Mouse (Mus musculus): ENCODE results near the gene Slc5a4a. TPM values are rescaled to one million over a fixed set of nuclear protein-coding genes. Genes with fewer than 3 reads are reported as not detected.

Gene Slc5a4a
- total RNA-seq, 2 experiments from 2014 or later: 0.26 TPM; not detected in 1

DNA sequence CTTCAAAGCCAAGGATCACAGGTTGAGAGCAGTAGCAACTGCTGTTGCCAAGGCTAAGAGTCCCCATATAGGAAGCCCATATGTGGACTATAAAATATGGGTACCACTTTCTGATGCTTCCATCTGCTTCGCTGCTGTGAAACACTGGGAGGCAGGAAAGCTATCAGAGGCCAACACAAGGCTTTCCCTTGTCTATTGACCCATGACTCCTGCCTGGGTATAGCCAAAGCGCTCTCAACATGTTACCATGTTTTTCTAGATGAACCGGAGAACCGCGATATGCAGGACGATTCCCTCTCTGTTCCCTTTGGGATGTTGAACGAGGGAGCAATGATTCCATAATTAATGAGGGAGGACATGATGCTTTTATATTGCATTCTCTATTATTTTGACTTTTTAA, 63.6 kb downstream of the Slc5a4a start:
- intact Hi-C loops (cut with DNase I): no loop called here
- DNase-seq (ENCODE audit: extremely low spot score in 1 of 2, low spot score in 2 of 2): no peak

GRCm38 (mm10) chr10:76212121-76212520, 64.9 kb downstream of the Slc5a4a start:
- intact Hi-C loops (cut with DNase I): no loop called here

GRCm38 (mm10) chr10:76214161-76214560, 66.9 kb downstream of the Slc5a4a start:
- no peak for DNase-seq (ENCODE audit: extremely low spot score in 1 of 2, low spot score in 2 of 2)
- intact Hi-C loops (cut with DNase I): no loop called here

More at GRCm38 (mm10) chr10:76212121-76212520, 64.9 kb downstream of the Slc5a4a start:
- DNase-seq (ENCODE audit: extremely low spot score in 1 of 2, low spot score in 2 of 2): no peak

DNA sequence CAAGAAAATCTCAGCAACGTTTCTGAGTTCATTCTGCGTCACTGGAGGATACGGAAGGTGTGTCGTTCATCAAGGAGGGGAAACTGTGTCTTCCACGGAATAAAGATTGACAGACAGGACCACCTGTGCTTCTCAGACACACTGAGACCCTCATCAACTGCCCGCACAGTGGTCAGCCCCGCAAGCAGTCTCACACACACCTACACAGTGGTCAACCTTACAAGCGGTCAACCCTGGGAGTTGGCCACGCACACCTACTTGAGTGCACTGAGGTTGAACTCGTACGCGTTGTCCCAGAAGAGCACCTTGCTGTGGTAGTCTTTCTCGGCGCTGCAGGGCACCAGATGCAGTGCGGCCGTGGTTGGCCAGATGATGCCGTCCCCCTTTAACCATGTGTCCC, 69.8 kb downstream of the Slc5a4a start:
- DNase-seq (ENCODE audit: extremely low spot score in 1 of 2, low spot score in 2 of 2): no peak
- intact Hi-C loops (cut with DNase I): no loop called here

- DNase-seq (ENCODE audit: extremely low spot score in 1 of 2, low spot score in 2 of 2): no peak
- intact Hi-C loops (cut with DNase I): no loop called here
Observed at GRCm38 (mm10) chr10:76218240-76218639, 71.0 kb downstream of the Slc5a4a start.

DNA sequence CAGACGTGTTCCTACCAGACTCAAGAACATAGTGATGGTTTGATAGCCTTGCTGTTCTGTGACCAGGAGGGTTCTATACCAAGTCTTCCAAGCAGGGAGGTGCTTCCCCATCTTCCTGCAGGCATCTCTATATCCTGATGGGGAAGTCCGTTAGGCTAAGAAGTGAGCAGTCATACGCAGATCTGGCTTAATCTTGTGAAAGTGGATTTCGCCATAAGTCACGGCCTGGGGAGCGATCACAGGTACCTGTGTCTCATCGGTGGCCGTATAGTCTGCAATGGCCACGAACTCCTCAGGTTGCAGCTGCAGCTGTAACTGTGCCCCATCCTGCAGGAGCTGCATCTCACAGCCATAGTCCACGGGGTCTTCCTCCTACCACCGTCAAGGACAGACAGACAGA, 78.7 kb downstream of the Slc5a4a start:
- DNase-seq (ENCODE audit: extremely low spot score in 1 of 2, low spot score in 2 of 2): no peak
- intact Hi-C loops (cut with DNase I): no loop called here

DNA sequence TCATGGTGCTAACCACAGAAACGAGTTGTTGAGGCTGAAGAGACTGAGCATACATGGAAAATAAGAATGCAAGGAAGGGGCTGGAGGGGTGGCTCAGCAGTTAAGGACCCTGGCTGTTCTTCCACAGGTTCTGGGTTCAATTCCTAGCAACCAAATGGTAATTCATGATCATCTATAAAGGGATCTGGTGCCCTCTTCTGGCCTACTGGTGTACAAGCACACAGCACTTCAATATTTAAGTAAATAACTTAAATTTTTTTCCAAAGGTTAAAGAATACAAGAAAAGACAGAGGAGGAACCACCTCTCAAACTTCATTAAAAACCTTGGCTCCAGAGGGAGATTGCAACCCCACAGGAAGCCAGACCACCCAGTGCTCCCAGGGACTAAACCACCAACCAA, 82.4 kb downstream of the Slc5a4a start:
- intact Hi-C loops (cut with DNase I): no loop called here
- no peak for DNase-seq (ENCODE audit: extremely low spot score in 1 of 2, low spot score in 2 of 2)

DNA sequence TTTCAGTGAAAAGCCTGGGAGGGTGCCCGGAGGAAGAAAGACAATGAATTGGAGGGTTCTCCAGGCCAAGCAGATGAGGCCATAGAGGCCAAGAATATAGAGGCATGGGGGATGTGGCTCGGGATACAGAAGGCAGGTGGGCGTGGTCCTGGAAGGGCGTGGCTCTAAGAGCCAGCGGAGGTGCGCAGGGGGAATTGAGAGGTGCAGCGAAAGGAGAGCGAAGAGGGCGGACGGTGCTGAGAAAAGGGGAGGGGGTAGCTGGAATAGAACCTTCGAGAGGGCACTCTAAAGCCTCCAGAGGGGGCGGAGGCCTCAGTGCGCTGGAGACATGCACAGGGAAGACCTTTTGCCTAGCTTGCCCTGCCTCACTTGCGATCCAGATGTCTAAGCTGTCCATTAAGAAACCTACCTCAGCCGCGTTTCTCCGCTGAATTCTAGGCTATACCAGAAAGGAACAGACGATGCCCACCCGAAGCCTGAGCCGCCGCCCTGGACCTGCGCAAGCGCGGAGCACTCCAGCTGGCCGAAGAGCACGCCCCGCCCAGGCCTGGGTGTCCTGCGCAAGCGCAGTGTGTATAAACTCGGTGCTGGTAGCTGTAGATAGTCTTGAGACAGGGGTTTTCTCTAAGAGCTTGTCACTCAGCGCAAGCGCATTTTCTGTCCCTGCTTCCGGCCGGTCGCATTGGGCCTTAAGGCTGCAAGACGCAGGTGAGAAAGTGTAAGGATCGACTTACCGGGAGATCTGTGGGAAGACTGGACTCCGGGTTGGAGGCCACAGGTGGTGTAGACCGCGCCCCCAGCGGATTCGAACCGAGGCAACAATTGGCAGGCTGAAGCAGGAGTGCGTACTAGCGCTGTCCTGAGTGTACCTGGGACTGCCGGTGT, 90.3 kb downstream of the Slc5a4a start, which contains the start of gene Prmt2:
Gene Prmt2 (minus strand): TSS at position 525 of the 885 bp plus-strand sequence.
- DNase-seq (ENCODE audit: extremely low spot score in 1 of 2, low spot score in 2 of 2): peak; percentile 86 to 94
- intact Hi-C loops (cut with DNase I): no loop called here

Small RNA genes within 50 kb of the gene (microRNA-seq; reads per million reads assigned to microRNA genes)
- not detected for gene Mir678

Other genes starting within 250 kb of the Slc5a4a start
- 10 to 100 TPM; 92.6 to 100.0 TPM for gene Smarcb1, start 225.8 kb upstream of the Slc5a4a start, total RNA-seq (2021)
- 100 to 1,000 TPM; 155 to 181 TPM for gene Chchd10, start 214.3 kb upstream of the Slc5a4a start, total RNA-seq (2021)
- 1 to 10 TPM; 2.5 to 2.6 TPM for gene Mmp11, start 211.0 kb upstream of the Slc5a4a start, total RNA-seq (2021)
- under 1 TPM in 1 of 2 experiments, not detected in 1; 0.49 TPM for gene Gm867, start 206.8 kb upstream of the Slc5a4a start, total RNA-seq (2021)
- not detected for gene Vpreb3, start 204.4 kb upstream of the Slc5a4a start, total RNA-seq (2021)
- gene Gm5134, start 192.9 kb upstream of the Slc5a4a start, total RNA-seq (2021): under 1 TPM in 1 of 2 experiments, not detected in 1; 0.16 TPM
- gene Zfp280b, start 114.8 kb upstream of the Slc5a4a start, total RNA-seq (2021): 1 to 10 TPM; 7.9 to 9.2 TPM
- not detected for gene Slc5a4b, start 36.5 kb upstream of the Slc5a4a start, total RNA-seq (2021)
- gene Prmt2, start 90.4 kb downstream of the Slc5a4a start, total RNA-seq (2021): 10 to 100 TPM; 74.7 to 79.4 TPM
- 10 to 100 TPM; 39.4 to 46.9 TPM for gene S100b, start 106.4 kb downstream of the Slc5a4a start, total RNA-seq (2021)
- 10 to 100 TPM; 62.9 to 64.1 TPM for gene Dip2a, start 197.8 kb downstream of the Slc5a4a start, total RNA-seq (2021)